In genomic region chr14:26293859-26294258, GRCm38 (mm10) we compare ENCODE assay signal across 38 mouse cellular contexts. TPM values are rescaled to one million over a fixed set of nuclear protein-coding genes. Genes with fewer than 3 reads are reported as not detected.
"Had no signal": no experiment of that assay in that cellular context is flagged by ENCODE, and none has a peak within 500 bp of the region (broad histone marks: within the 10 kb centered on the region; RNA-seq: fewer than 3 reads in every experiment).

No protein-coding gene starts in this region.

- H3K4me2 ChIP-seq: limb, embryonic 12.5 days; limb, embryonic 13.5 days; limb, embryonic 15.5 days; liver, embryonic 11.5 days; liver, embryonic 12.5 days; liver, embryonic 13.5 days; liver, embryonic 15.5 days; lung, embryonic 14.5 days; lung, embryonic 15.5 days; midbrain, embryonic 11.5 days; midbrain, embryonic 12.5 days; midbrain, embryonic 13.5 days; midbrain, embryonic 15.5 days had no signal

- H3K4me1 ChIP-seq: limb, embryonic 10.5 days; limb, embryonic 12.5 days; limb, embryonic 13.5 days; limb, embryonic 15.5 days; liver, embryonic 12.5 days; liver, embryonic 13.5 days; liver, embryonic 15.5 days; lung, embryonic 15.5 days; megakaryocyte, embryonic 14.5 days; midbrain, embryonic 10.5 days; midbrain, embryonic 12.5 days; midbrain, embryonic 13.5 days; midbrain, embryonic 15.5 days had no signal

- H3K4me3 ChIP-seq: limb, embryonic 10.5 days; limb, embryonic 12.5 days; limb, embryonic 13.5 days; limb, embryonic 15.5 days; liver, embryonic 12.5 days; liver, embryonic 13.5 days; liver, embryonic 15.5 days; lung, embryonic 15.5 days; megakaryocyte, embryonic 14.5 days; midbrain, embryonic 10.5 days; midbrain, embryonic 12.5 days; midbrain, embryonic 13.5 days; midbrain, embryonic 15.5 days; myocyte had no signal

- H3K9me3 ChIP-seq: limb, embryonic 10.5 days; limb, embryonic 12.5 days; limb, embryonic 13.5 days; limb, embryonic 15.5 days; liver, embryonic 12.5 days; liver, embryonic 13.5 days; liver, embryonic 15.5 days; lung, embryonic 15.5 days; megakaryocyte, embryonic 14.5 days; midbrain, embryonic 10.5 days; midbrain, embryonic 12.5 days; midbrain, embryonic 13.5 days; midbrain, embryonic 15.5 days had no signal

- ATAC-seq: liver, embryonic 12.5 days; liver, postnatal 0 days; lung, postnatal 0 days; midbrain, embryonic 13.5 days; midbrain, embryonic 15.5 days; midbrain, embryonic 16.5 days had no signal

- H3K27ac ChIP-seq: limb, embryonic 10.5 days; limb, embryonic 12.5 days; limb, embryonic 13.5 days; limb, embryonic 15.5 days; liver, embryonic 12.5 days; liver, embryonic 13.5 days; liver, embryonic 14.5 days; liver, embryonic 15.5 days; lung, embryonic 15.5 days; macrophage; midbrain, embryonic 10.5 days; midbrain, embryonic 12.5 days; midbrain, embryonic 13.5 days; midbrain, embryonic 15.5 days had no signal

- H3K36me3 ChIP-seq: limb, embryonic 10.5 days; limb, embryonic 12.5 days; limb, embryonic 13.5 days; limb, embryonic 15.5 days; liver, embryonic 12.5 days; liver, embryonic 13.5 days; liver, embryonic 15.5 days; lung, embryonic 15.5 days; midbrain, embryonic 10.5 days; midbrain, embryonic 12.5 days; midbrain, embryonic 13.5 days; midbrain, embryonic 15.5 days had no signal

- DNase-seq: left cerebral cortex, postnatal 4 days; liver; liver, embryonic 13.5 days; liver, postnatal 0 days; lung, adult 18-20 months; lung, adult 2 months; lung, embryonic 14.5 days; lung, postnatal 10 days; lung, postnatal 14 days; lung, postnatal 36 days; lung, postnatal 4 days; midbrain, embryonic 14.5 days had no signal

- H3K9ac ChIP-seq: limb, embryonic 12.5 days; limb, embryonic 13.5 days; limb, embryonic 15.5 days; liver, embryonic 12.5 days; liver, embryonic 13.5 days; liver, embryonic 14.5 days; liver, embryonic 15.5 days; liver, postnatal 0 days; lung, embryonic 14.5 days; lung, embryonic 15.5 days; midbrain, embryonic 12.5 days; midbrain, embryonic 13.5 days; midbrain, embryonic 15.5 days had no signal

- H3K27me3 ChIP-seq: limb, embryonic 12.5 days; limb, embryonic 13.5 days; limb, embryonic 15.5 days; liver, embryonic 12.5 days; liver, embryonic 13.5 days; liver, embryonic 15.5 days; lung, embryonic 15.5 days; midbrain, embryonic 12.5 days; midbrain, embryonic 13.5 days; midbrain, embryonic 15.5 days had no signal

RNA-seq across cellular contexts. Expression of gene Duxbl3, which starts 36.1 kb away (rescaled TPM):
- total RNA-seq: left cerebral cortex, postnatal 25 days; liver, adult 2 months; megakaryocyte progenitor cell, adult 5-6 weeks; megakaryocyte, adult 5-6 weeks; megakaryocyte-erythroid progenitor cell, adult 5-6 weeks; monocyte, adult 5-6 weeks had no signal
- polyA plus RNA-seq: liver, adult 2 months; liver, embryonic 13.5 days; liver, embryonic 14.5 days; liver, embryonic 15.5 days; liver, embryonic 16.5 days; liver, postnatal 0 days; macrophage had no signal
